Mouse (Mus musculus): ENCODE results near the gene Wfdc1. TPM values are rescaled to one million over a fixed set of nuclear protein-coding genes. Genes with fewer than 3 reads are reported as not detected.
A peak's percentile ranks its signal among the peaks of the same experiment; 100 is the strongest.

Wfdc1 gene
- 20.6 and 24.1 TPM in 2 replicates for total RNA-seq (2014; rRNA removed)
- 10.6 and 12.0 TPM in 2 replicates for polyA plus RNA-seq (2015; fragmentation: Nextera tagmentation; extraction: Ambion mirVana)

DNA sequence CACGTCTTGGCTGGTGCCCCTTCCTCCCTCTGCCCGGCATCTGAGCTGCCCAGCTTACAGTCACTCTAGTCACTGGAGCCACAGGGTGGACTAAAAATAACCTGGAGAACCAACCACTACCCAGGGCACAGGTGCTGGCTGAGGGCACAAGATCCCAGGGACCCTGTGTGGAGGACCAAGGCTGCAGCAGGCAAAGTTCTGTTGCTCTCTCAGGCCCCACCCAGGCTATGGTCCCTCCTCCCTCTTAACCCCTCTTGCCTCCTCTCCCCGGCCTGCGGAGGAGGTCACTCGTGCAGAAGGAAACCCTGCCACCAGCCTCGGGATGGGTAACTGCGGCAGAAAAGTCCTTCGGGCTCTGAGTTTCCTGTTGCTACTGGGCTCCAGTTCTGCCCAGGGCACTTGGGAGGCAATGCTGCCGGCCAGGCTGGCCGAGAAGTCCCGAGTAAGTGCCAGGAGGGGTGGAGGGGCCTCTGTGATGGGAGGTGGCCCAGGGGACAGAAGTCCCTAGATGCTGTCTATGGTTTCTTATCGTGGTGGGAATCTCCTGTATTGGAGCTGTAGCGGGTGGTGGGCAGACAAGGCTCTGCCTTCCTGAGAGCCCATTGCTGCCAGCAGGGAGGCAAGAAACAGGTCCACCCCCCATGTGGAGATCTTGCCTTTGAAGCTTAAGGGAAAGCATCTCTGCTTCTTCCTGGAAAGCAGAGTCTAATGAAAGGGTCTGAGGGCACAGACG is at the start of gene Wfdc1:
Gene Wfdc1 (plus strand): TSS at position 147 of the 733 bp plus-strand sequence.
- no peak for DNase-seq (ENCODE audit: low spot score)
- H3K27me3 ChIP-seq (ENCODE audit: insufficient read depth, low read length), result no peaks in the 10 kb centered on the region
- H3K4me1 ChIP-seq (ENCODE audit: insufficient read depth, low read length), result no peaks in the 10 kb centered on the region
- no peak within 1 kb of the TSS for H3K9ac ChIP-seq (replicated peaks; ENCODE audit: low read length)
- no peak within 1 kb of the TSS for H3K27ac ChIP-seq
- TF ChIP-seq CTCF (IDR thresholded peaks at IDR 0.05; ENCODE audit: low read depth), result no peak
- H3K4me2 ChIP-seq (ENCODE audit: low read depth, low read length), result peak within 1 kb of the TSS; percentile 19
- ATAC-seq, result no peak
- no peaks in the 10 kb centered on the region for H3K9me3 ChIP-seq (ENCODE audit: low read length)
- 19% methylated on average over 13 of the region's 14 CpGs for WGBS
- H3K4me3 ChIP-seq (ENCODE audit: low read length), result no peak within 1 kb of the TSS; the same call in 1 of the 2 replicates
- no peaks in the 10 kb centered on the region for H3K36me3 ChIP-seq (ENCODE audit: insufficient read depth, low read length)

DNA sequence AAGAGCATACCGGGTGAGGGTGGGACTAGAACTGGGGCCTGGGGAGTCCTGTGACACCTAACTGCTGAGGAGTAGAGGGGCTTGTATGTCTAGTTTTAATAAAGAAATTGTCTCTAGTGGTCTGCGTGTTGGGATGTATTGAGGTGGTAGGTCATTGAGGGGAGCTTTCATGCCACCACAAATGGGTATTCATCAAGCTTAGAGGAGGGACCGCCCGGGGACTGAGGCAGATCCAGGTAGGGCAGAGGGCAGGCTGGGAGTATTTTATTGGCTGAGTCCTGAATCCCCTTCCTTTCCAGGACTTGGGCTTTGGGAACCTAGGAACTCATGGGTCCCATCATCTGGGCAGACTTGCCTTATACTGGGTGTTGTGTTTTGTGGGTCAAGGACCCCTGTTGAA is 49.4 kb upstream of the Wfdc1 start:
- ATAC-seq, result no peak
- no peak for TF ChIP-seq CTCF (IDR thresholded peaks at IDR 0.05; ENCODE audit: low read depth)
- 86% methylated on average over 4 of the region's 4 CpGs for WGBS
- Histone ChIP-seq H3K27me3 (ENCODE audit: insufficient read depth, low read length) (no peaks in the 10 kb centered on the region), H3K36me3 (ENCODE audit: insufficient read depth, low read length) (no peaks in the 10 kb centered on the region), H3K4me3 (ENCODE audit: low read length) (no peak overlapping the region), H3K9ac (replicated peaks; ENCODE audit: low read length) (no peak overlapping the region), H3K27ac (no peak overlapping the region), H3K4me2 (ENCODE audit: low read depth, low read length) (no peak overlapping the region), H3K9me3 (ENCODE audit: low read length) (no peaks in the 10 kb centered on the region), H3K4me1 (ENCODE audit: insufficient read depth, low read length) (no peaks in the 10 kb centered on the region)
- no peak for DNase-seq (ENCODE audit: low spot score)

DNA sequence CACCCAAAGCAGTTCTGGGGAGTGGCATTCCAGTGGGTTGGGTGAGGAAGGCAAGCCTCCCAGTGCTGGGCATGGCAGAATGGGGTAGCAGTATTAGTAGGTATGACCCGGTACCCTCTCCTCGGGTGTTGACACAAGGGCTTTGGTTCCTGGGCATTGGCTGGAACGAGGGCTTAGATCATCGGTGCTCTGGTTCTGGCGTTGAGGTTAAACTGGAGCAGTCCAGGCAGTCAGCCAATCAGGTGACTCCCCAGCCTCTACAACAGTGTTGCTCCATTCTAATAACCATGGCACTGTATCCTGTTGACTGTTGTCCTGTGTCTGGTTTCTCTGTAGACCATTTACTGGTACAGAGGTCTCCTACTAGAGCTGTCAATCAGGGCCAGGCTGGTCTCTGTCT is 48.6 kb upstream of the Wfdc1 start:
- no peaks in the 10 kb centered on the region for H3K9me3 ChIP-seq (ENCODE audit: low read length)
- H3K36me3 ChIP-seq (ENCODE audit: insufficient read depth, low read length), result no peaks in the 10 kb centered on the region
- H3K9ac ChIP-seq (replicated peaks; ENCODE audit: low read length), result no peak overlapping the region
- no peak for TF ChIP-seq CTCF (IDR thresholded peaks at IDR 0.05; ENCODE audit: low read depth)
- no peaks in the 10 kb centered on the region for H3K27me3 ChIP-seq (ENCODE audit: insufficient read depth, low read length)
- WGBS, result 83% methylated on average over 5 of the region's 5 CpGs
- no peak for ATAC-seq
- H3K4me3 ChIP-seq (ENCODE audit: low read length), result no peak overlapping the region
- H3K4me2 ChIP-seq (ENCODE audit: low read depth, low read length), result no peak overlapping the region
- no peak overlapping the region for H3K27ac ChIP-seq
- DNase-seq (ENCODE audit: low spot score), result no peak
- no peaks in the 10 kb centered on the region for H3K4me1 ChIP-seq (ENCODE audit: insufficient read depth, low read length)

DNA sequence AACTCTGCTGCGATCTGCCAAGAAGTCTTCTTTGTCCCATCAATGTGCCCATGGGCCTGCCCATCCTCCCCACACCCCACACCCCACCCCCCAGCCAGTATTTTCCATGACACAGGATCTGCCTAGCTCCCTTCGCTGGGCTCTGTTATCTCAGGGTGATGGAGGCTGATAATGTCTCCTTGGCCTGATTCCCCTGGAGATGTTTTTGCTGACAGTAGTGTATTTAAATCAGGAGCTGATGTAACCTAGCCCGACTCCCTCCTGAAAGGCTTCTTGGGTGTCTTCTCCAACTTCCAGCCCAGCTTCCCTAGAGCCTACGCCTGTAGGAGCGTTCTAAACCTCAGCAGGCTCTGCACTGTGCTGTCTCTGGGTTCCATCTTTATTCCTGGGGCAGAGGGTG is 47.3 kb upstream of the Wfdc1 start:
- no peak overlapping the region for H3K4me3 ChIP-seq (ENCODE audit: low read length)
- H3K27ac ChIP-seq, result no peak overlapping the region
- no peaks in the 10 kb centered on the region for H3K36me3 ChIP-seq (ENCODE audit: insufficient read depth, low read length)
- H3K4me1 ChIP-seq (ENCODE audit: insufficient read depth, low read length), result no peaks in the 10 kb centered on the region
- DNase-seq (ENCODE audit: low spot score) (no peak), ATAC-seq (no peak)
- H3K9me3 ChIP-seq (ENCODE audit: low read length), result no peaks in the 10 kb centered on the region
- H3K27me3 ChIP-seq (ENCODE audit: insufficient read depth, low read length), result no peaks in the 10 kb centered on the region
- 70% methylated on average over 5 of the region's 5 CpGs for WGBS
- H3K9ac ChIP-seq (replicated peaks; ENCODE audit: low read length), result no peak overlapping the region
- no peak overlapping the region for H3K4me2 ChIP-seq (ENCODE audit: low read depth, low read length)
- TF ChIP-seq CTCF (IDR thresholded peaks at IDR 0.05; ENCODE audit: low read depth), result no peak

DNA sequence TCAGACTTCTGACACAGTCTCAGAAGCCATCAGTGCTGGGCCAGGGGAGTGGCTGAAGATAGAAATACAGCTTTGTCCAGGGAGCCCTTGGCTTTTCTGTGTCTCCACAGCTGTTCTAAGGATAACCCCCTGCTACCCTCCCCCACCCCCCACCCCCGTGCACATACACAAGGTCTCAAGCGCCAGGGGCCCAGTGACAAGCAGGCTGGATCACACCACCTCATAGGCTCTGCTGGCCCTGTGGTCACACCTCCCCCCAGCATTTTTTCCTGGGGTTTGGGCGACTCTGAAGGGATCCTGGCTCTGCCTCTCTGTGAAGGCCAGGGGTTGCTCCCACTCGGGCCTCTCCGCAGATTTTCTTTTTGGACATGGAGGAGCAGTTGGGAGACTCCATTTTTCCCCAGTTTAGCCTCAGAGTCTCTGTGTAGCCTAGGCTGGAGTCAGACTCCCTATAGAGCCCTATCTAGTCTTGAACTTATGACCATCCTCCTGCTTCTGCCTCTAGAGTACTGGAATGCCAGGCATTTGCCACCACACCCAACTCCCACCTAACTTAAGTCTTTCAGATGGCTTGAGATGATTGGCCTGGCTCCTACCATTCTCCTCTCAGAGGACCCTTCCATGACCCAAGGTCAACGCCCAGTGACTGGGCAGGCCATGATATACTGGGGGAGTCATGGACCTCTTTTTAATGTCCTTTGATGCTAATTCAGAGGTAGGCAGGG is 45.9 kb upstream of the Wfdc1 start:
- Histone ChIP-seq H3K4me3 (ENCODE audit: low read length) (no peak overlapping the region), H3K9ac (replicated peaks; ENCODE audit: low read length) (no peak overlapping the region), H3K9me3 (ENCODE audit: low read length) (no peaks in the 10 kb centered on the region), H3K36me3 (ENCODE audit: insufficient read depth, low read length) (no peaks in the 10 kb centered on the region), H3K4me2 (ENCODE audit: low read depth, low read length) (no peak overlapping the region), H3K4me1 (ENCODE audit: insufficient read depth, low read length) (no peaks in the 10 kb centered on the region), H3K27ac (no peak overlapping the region), H3K27me3 (ENCODE audit: insufficient read depth, low read length) (no peaks in the 10 kb centered on the region)
- WGBS, result 76% methylated on average over 6 of the region's 6 CpGs
- TF ChIP-seq CTCF (IDR thresholded peaks at IDR 0.05; ENCODE audit: low read depth), result no peak
- no peak for ATAC-seq
- no peak for DNase-seq (ENCODE audit: low spot score)

DNA sequence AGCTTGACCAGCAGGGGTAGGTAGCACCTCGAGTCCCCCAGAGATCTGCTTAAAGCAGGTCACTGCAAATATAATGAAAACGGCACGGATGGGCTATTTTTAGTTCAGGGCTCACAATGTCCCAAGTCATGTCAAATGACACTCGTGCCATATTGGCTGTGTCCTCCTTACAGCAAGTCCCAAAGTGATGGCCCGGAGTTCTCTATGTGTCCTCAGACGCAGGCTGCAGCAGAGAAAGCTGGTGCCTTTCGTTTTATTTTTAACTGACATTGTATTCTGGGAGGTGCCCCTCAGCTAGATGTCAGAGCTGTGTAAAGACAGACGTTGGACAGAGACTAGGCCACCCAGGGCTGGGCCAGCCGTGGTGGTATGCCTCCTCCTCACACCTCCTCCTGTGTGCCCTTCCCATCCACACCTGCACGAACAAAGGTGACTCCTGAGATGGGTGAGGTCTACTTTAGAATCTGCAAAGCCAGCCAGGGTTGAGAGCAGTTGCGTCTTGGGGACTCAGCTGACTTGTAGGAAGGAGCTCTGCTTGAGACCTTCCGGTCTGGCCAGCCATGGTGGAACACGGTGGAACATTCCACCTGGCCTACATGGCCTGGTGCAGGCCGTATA is 45.2 kb upstream of the Wfdc1 start:
- no peak for DNase-seq (ENCODE audit: low spot score)
- Histone ChIP-seq H3K4me1 (ENCODE audit: insufficient read depth, low read length) (no peaks in the 10 kb centered on the region), H3K4me3 (ENCODE audit: low read length) (no peak overlapping the region), H3K4me2 (ENCODE audit: low read depth, low read length) (no peak overlapping the region), H3K27me3 (ENCODE audit: insufficient read depth, low read length) (no peaks in the 10 kb centered on the region), H3K36me3 (ENCODE audit: insufficient read depth, low read length) (no peaks in the 10 kb centered on the region), H3K9ac (replicated peaks; ENCODE audit: low read length) (no peak overlapping the region), H3K27ac (no peak overlapping the region), H3K9me3 (ENCODE audit: low read length) (no peaks in the 10 kb centered on the region)
- no peak for TF ChIP-seq CTCF (IDR thresholded peaks at IDR 0.05; ENCODE audit: low read depth)
- WGBS, result 86% methylated on average over 14 of the region's 14 CpGs
- ATAC-seq, result no peak

Data from hindbrain, postnatal 0 days (tissue).